Mouse (Mus musculus): ENCODE data around the gene Gipc2. TPM values are rescaled to one million over a fixed set of nuclear protein-coding genes. Genes with fewer than 3 reads are reported as not detected.
"Not testable (repeated sequence)": the region's sequence is repeated elsewhere in the genome, so short reads cannot be mapped to it uniquely, and the experiment has no call there.

The Gipc2 gene
- 1 to 10 TPM in 1 of 2 experiments, under 1 TPM in 1; 0.52 to 1.1 TPM for total RNA-seq (2021)
- 0.11 and 0.20 TPM in 2 replicates for polyA plus RNA-seq (2012; rRNA removed)
- long read RNA-seq = 0 reads

GRCm38 (mm10) chr3:152166099-152166423 lies at the start of gene Gipc2:
Gipc2 (minus strand) TSS chr3:152166230.
- no peak for DNase-seq

GRCm38 (mm10) chr3:152213416-152213815 lies 47.4 kb upstream of the Gipc2 start:
- no peak for DNase-seq

- peak; percentile 14 for DNase-seq
Observed at GRCm38 (mm10) chr3:152211731-152212279, 45.8 kb upstream of the Gipc2 start.

GRCm38 (mm10) chr3:152210728-152211391 lies 44.8 kb upstream of the Gipc2 start:
- peak; percentile 88 for DNase-seq

- peak; percentile 100 for DNase-seq
Observed at GRCm38 (mm10) chr3:152209967-152210634, 44.1 kb upstream of the Gipc2 start, which contains the start of the genes Dnajb4 and Fubp1. Dnajb4 (minus strand) TSS chr3:152210302. Fubp1 (plus strand) TSS chr3:152210422.

- DNase-seq = peak; percentile 14
Observed at GRCm38 (mm10) chr3:152209177-152209966, 43.3 kb upstream of the Gipc2 start.

GRCm38 (mm10) chr3:152208096-152208885 lies 42.3 kb upstream of the Gipc2 start:
- no peak for DNase-seq

- no peak for DNase-seq
Observed at GRCm38 (mm10) chr3:152207156-152207555, 41.1 kb upstream of the Gipc2 start.

GRCm38 (mm10) chr3:152204577-152204976 lies 38.5 kb upstream of the Gipc2 start:
- DNase-seq = no peak

GRCm38 (mm10) chr3:152203996-152204395 lies 38.0 kb upstream of the Gipc2 start:
- DNase-seq = no peak

- no peak for DNase-seq
Observed at GRCm38 (mm10) chr3:152203411-152203810, 37.4 kb upstream of the Gipc2 start.

GRCm38 (mm10) chr3:152202942-152203341 lies 36.9 kb upstream of the Gipc2 start:
- no peak for DNase-seq

- peak; percentile 20 for DNase-seq
Observed at GRCm38 (mm10) chr3:152201651-152202050, 35.6 kb upstream of the Gipc2 start.

- no peak for DNase-seq
Observed at GRCm38 (mm10) chr3:152201181-152201580, 35.2 kb upstream of the Gipc2 start.

- no peak for DNase-seq
Observed at GRCm38 (mm10) chr3:152199125-152199524, 33.1 kb upstream of the Gipc2 start.

GRCm38 (mm10) chr3:152197246-152197645 lies 31.2 kb upstream of the Gipc2 start:
- not testable (repeated sequence) for DNase-seq

GRCm38 (mm10) chr3:152193635-152194097 lies 27.6 kb upstream of the Gipc2 start:
- peak; percentile 94 for DNase-seq

GRCm38 (mm10) chr3:152193177-152193576 lies 27.1 kb upstream of the Gipc2 start:
- no peak for DNase-seq

GRCm38 (mm10) chr3:152192238-152192931 lies 26.4 kb upstream of the Gipc2 start:
- peak; percentile 18 for DNase-seq

GRCm38 (mm10) chr3:152191791-152192237 lies 25.8 kb upstream of the Gipc2 start:
- DNase-seq = peak; percentile 61
